Mouse (Mus musculus) embryonic fibroblast, embryonic 13.5 days (primary cell): ENCODE measurements around the gene Tox2. TPM values are rescaled to one million over a fixed set of nuclear protein-coding genes. Genes with fewer than 3 reads are reported as not detected.

Experiments
- H3K27ac ChIP-seq: 2 replicates; pipeline ENCODE4 v1.5.1; 2012; ENCODE audit warnings: low read length, control low read depth, inconsistent platforms; ENCODE audit not compliant: insufficient read depth
- H3K4me1 ChIP-seq: 2 replicates; pipeline ENCODE4 v1.6.1; 2011; ENCODE audit warnings: low read length; ENCODE audit not compliant: control insufficient read depth, insufficient read depth
- H3K4me3 ChIP-seq: 2 replicates; pipeline ENCODE4 v1.5.1; 2011; ENCODE audit warnings: mild to moderate bottlenecking, control low read depth, low read length; ENCODE audit not compliant: insufficient read depth
- CTCF ChIP-seq: IDR thresholded peaks from 2 replicates; pipeline ENCODE4 v1.5.1; 2011; ENCODE audit warnings: mild to moderate bottlenecking, control low read depth, low read length, moderate library complexity, borderline replicate concordance; ENCODE audit not compliant: insufficient read depth
- POLR2A ChIP-seq: IDR thresholded peaks from 2 replicates; pipeline ENCODE4 v1.6.1; 2011; ENCODE audit warnings: low read depth, mild to moderate bottlenecking, control low read depth, low read length, moderate library complexity
- polyA plus RNA-seq: library from polyadenylated mRNA; stranded (reverse); fragments of >200 nt; gene quantifications from 2 replicates; pipeline ENCODE4 v1.2.4, GENCODE M21; 2011; ENCODE audit warnings: low read depth; ENCODE audit not compliant: missing spikeins, insufficient read length

Tox2 gene
- polyA plus RNA-seq, 1 experiment, result not detected

DNA sequence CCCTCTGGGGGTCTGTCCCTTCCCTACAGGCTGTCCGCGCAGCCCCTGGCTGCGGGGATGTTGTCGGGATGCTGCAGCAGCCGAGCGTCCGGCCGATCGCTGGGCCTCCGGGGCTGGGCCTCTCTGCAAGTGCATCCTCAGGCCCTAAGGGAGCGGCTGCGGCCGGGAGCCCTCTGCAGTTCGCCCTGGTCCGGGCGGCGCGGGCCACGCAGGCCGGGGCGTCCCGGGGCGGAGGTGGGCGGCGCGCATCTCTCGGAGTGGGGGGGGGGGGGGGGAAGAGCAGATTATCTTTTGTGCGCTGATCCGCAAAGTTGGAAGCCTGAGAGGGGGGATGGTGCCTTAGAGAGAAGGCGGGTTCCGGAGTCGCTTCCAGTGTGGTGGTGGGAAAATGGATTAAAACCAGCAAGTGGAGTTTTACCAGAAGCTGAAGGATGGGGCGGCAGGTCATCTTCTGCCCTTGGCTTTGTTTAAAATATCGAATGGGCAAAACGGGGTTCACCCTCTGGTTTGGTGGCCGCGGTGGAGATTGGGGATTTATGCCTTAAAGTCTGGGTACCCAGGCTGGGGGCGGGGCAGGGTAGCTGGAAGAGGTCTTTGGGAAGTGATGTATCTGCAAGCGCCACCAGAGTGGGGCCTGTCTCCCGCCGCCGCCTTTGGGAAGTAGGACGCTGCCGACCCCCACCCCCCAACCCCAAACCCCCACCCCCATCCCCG is 1.8 kb downstream of the Tox2 start:
- TF ChIP-seq POLR2A, result no peak
- TF ChIP-seq CTCF, result no peak
- no peak overlapping the region for H3K27ac ChIP-seq
- peak overlapping the region; percentile 25; the same call in 1 of the 2 replicates for H3K4me3 ChIP-seq
- no peaks in the 10 kb centered on the region for H3K4me1 ChIP-seq

- no peaks in the 10 kb centered on the region for H3K4me1 ChIP-seq
- no peak overlapping the region for H3K4me3 ChIP-seq
- TF ChIP-seq POLR2A (no peak), CTCF (no peak)
- H3K27ac ChIP-seq, result no peak overlapping the region
Measured at GRCm38 (mm10) chr2:163205262-163205647, 2.3 kb downstream of the Tox2 start.

DNA sequence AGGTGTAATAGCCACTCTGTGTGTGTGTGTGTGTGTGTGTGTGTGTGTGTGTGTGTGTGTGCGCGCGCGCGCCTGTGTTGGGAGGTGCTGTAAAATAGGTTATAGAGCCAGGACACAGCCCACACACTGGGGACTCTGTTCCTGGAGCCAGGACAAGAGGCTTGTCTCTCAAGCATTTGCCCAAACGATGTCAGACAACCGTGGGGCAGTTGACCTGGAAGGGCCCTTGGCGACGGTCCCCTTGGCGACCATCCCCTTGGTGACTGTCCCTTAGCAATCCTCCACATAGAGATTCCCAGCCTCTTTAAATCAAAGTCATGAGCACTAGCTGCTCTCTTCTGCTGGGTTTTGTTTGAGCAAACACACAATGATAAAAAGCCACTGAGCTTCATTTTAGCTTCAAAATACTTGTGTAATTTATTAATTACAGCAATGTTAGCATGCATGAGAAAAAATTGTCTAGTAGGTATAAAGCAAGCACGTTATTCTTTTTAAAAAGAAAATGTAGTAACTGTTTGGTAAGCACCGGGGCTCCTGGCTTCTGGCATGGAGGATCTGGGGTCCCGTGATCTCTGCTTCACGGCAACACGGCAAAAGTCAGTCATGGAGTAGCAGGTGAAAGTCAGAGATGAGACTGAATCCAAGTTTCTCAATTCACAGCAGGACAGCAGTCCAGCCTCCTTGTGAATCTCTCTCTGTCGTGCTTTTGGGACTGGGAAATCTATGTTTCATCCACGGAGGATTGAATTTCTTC is 3.0 kb downstream of the Tox2 start:
- no peak for TF ChIP-seq CTCF
- TF ChIP-seq POLR2A, result no peak
- H3K27ac ChIP-seq, result no peak overlapping the region
- no peaks in the 10 kb centered on the region for H3K4me1 ChIP-seq
- no peak overlapping the region for H3K4me3 ChIP-seq

- TF ChIP-seq CTCF (no peak), POLR2A (no peak)
- Histone ChIP-seq H3K27ac (no peak overlapping the region), H3K4me3 (no peak overlapping the region), H3K4me1 (no peaks in the 10 kb centered on the region)
Measured at GRCm38 (mm10) chr2:163207315-163207714, 4.4 kb downstream of the Tox2 start.

GRCm38 (mm10) chr2:163209139-163209538 is 6.2 kb downstream of the Tox2 start:
- TF ChIP-seq POLR2A, result no peak
- no peak overlapping the region for H3K27ac ChIP-seq
- no peaks in the 10 kb centered on the region for H3K4me1 ChIP-seq
- H3K4me3 ChIP-seq, result no peak overlapping the region

DNA sequence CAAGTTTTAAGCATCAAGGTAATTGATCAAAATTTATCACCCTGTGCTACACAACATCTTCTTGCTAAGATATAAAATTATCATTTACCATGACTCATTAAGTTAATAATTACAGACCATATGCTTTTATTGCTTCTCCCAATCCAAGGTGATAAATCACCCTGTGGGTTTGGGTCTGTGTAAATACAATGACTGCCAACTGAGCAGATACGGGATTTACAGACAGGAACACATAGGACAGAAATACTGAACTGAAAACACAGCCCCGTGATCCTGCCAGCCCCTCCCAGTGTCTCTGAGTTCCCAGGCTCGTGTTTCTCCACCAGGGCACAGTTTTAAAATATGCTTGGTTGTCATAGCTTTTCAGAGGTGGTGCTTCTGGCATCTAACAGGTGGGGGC is 10.2 kb downstream of the Tox2 start:
- no peak overlapping the region for H3K4me3 ChIP-seq
- no peaks in the 10 kb centered on the region for H3K4me1 ChIP-seq
- no peak overlapping the region for H3K27ac ChIP-seq
- no peak for TF ChIP-seq CTCF
- TF ChIP-seq POLR2A, result no peak

DNA sequence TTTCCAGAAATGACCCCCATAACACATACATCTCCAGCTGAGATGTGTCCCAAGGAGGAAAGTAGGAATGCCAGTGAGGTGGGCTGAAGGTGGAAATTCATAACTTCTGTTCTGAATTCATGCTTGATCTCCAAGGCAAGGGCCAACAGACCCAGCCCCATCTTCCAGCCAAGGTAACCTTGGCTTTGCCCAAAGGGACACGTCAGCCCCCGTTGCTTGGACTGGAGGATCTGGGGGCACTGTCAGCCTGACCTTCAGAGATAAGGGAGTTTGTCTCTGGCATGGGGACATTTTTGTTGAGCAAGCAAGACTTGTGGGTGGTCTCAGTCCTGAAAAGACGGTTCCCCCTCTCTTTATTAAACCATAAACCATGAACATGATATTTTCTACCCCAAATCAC is 15.2 kb downstream of the Tox2 start:
- no peak overlapping the region for H3K27ac ChIP-seq
- H3K4me1 ChIP-seq, result no peaks in the 10 kb centered on the region
- H3K4me3 ChIP-seq, result no peak overlapping the region
- TF ChIP-seq CTCF (no peak), POLR2A (no peak)

DNA sequence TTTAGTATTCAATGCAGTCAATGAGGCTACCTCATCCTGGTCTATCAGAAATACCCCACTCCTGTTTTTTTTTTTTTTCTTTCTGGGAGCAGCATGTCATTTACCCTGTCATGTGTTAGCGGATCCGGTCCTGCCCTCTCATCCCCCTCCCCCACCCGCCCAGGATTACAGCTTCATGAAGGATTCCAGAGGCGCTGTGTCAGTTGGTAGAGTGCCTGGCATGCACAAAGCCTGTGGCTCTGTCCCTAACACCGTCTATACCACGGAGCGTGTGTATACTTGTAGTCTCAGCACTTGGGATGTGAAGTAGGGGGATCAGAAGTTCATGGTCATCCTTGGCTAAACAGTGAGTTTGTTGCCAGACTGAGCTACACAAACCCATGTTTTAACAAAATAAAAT is 15.6 kb downstream of the Tox2 start:
- Histone ChIP-seq H3K4me1 (no peaks in the 10 kb centered on the region), H3K27ac (no peak overlapping the region), H3K4me3 (no peak overlapping the region)
- TF ChIP-seq CTCF (no peak), POLR2A (no peak)

GRCm38 (mm10) chr2:163219447-163219846 is 16.5 kb downstream of the Tox2 start:
- TF ChIP-seq CTCF (no peak), POLR2A (no peak)
- no peak overlapping the region for H3K4me3 ChIP-seq

DNA sequence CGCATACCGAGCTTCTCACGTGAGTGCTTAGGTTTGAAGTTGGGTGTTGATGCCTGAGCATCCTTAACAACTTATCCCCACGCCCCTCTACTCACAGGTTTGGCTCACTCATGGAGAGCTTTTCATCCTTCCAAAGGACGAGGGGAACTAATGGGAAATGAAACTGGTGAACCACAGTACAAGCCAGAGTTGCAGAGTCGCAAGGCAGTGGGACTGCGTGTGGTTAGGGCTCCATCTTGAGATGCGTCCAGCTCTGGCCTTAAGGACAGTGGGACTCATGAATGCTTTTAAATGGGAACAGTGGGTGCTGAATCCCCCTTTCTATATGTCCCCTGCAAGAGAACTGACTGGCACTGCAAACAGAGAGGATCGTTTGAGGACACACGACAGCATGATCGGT is 17.8 kb downstream of the Tox2 start:
- Histone ChIP-seq H3K4me1 (no peaks in the 10 kb centered on the region), H3K4me3 (no peak overlapping the region), H3K27ac (no peak overlapping the region)
- TF ChIP-seq POLR2A (no peak), CTCF (no peak)

More at GRCm38 (mm10) chr2:163219447-163219846, 16.5 kb downstream of the Tox2 start:
- Histone ChIP-seq H3K4me1 (no peaks in the 10 kb centered on the region), H3K27ac (no peak overlapping the region)

DNA sequence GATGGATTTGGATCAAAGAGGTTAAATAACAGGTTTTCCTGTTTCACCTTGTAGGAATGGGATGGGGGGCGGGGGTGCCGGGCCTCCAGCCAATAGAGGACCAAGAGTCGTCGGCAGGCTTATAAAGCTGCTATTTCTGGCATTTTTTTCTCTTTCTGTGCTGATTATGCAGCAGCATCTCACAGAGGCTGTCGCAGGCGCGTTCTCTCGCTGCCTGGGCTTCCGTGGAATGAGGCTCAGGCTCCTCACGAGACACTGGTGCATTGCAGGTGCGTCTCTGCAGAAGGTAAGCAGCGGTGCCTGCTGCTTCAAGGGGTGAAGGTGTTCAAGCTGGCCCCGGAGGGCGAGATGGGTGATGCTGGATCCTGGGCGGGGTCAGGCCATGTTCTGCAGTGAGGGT is 22.4 kb downstream of the Tox2 start:
- H3K4me3 ChIP-seq, result no peak overlapping the region
- no peak for TF ChIP-seq POLR2A
- TF ChIP-seq CTCF, result no peak

More for the DNA sequence above, 22.4 kb downstream of the Tox2 start:
- no peaks in the 10 kb centered on the region for H3K4me1 ChIP-seq
- H3K27ac ChIP-seq, result no peak overlapping the region
